Mouse (Mus musculus): Measurements from ENCODE around the gene Ptprcap. TPM values are rescaled to one million over a fixed set of nuclear protein-coding genes. Genes with fewer than 3 reads are reported as not detected.

Gene Ptprcap
- polyA plus RNA-seq, 1 experiment from 2014 or later: 13.5 TPM

DNA sequence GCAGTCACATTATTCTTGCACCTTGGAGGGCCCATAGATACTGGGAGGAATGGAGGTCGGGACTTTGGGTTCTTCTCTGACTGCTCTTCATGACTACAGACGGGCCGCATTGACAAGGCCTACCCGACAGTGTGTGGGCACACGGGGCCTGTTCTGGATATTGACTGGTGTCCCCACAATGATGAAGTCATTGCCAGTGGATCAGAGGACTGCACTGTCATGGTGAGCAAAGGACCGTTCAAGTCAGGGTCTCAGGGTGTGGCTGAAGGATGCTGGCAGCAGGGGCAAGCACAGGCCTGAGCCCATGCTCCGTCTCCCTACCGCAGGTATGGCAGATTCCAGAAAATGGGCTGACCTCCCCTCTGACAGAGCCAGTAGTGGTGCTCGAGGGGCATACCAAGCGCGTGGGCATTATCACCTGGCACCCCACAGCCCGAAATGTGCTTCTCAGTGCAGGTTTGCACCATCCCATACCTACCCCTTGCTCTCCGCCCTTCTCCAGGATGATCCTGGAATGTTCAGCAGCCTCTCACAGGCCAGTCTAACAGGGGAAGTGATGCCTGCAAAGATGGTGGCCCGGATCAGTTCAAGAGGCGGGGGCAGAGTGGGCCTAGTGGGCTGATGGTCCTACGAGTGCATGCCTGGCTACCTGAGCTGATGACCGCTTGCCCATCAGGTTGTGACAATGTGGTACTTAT is 3.5 kb upstream of the Ptprcap start:
- H3K9me3 ChIP-seq: no peaks in the 10 kb centered on the region
- no peak for ATAC-seq (ENCODE audit: borderline replicate concordance, extremely low read depth, low FRiP score, low TSS enrichment)
- peaks cover 16% of the 10 kb centered on the region for H3K4me1 ChIP-seq
- no peaks in the 10 kb centered on the region for H3K27me3 ChIP-seq
- H3K36me3 ChIP-seq: peaks cover 14% of the 10 kb centered on the region
- peak overlapping the region; percentile 82 for H3K4me2 ChIP-seq
- no peak overlapping the region for H3K9ac ChIP-seq
- no peak overlapping the region for H3K4me3 ChIP-seq
- 93% methylated on average over 17 of the region's 17 CpGs for WGBS
- no peak overlapping the region for H3K27ac ChIP-seq

DNA sequence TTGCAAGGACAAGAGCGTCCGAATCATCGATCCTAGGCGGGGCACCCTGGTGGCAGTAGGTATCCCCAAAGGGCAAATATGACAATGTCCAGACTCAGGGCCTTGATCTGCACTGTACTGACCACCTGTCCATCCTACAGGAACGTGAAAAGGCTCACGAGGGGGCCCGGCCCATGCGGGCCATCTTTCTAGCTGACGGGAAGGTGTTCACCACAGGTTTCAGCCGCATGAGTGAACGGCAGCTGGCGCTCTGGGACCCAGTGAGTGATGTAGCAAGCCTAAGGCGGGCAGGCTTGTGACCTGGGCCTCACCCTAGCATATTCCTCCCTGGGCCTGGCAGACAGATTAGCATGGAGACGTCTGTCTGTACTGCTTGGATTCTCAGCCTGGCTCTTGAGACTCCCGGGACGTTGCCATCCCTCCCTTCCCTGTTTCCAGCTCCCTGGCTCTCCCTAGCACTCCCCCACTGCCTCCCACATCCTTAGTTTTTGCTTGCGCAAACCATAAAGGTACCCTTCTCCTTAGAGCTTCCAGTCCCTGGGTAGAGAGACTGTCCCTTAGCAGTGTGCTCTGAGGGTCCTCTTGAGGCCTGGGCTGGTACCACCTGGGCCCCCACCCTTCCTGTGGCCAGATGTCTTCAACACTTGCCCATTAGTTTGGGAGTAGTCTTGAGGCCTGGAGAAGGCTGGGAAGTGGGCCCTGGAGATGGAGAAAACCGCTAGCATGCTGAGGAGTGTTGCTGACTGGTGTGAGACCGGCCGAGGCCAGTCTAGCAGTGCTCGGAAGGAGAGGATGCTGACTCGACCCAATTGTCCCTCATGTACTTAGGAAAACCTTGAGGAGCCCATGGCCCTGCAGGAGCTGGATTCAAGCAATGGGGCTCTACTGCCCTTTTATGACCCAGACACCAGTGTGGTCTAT is 2.6 kb upstream of the Ptprcap start:
- Histone ChIP-seq H3K4me1 (peaks cover 16% of the 10 kb centered on the region), H3K4me2 (no peak overlapping the region), H3K9me3 (no peaks in the 10 kb centered on the region), H3K9ac (no peak overlapping the region), H3K27ac (no peak overlapping the region), H3K36me3 (peaks cover 14% of the 10 kb centered on the region), H3K4me3 (no peak overlapping the region), H3K27me3 (no peaks in the 10 kb centered on the region)
- no peak for ATAC-seq (ENCODE audit: borderline replicate concordance, extremely low read depth, low FRiP score, low TSS enrichment)
- 81% methylated on average over 22 of the region's 22 CpGs for WGBS

DNA sequence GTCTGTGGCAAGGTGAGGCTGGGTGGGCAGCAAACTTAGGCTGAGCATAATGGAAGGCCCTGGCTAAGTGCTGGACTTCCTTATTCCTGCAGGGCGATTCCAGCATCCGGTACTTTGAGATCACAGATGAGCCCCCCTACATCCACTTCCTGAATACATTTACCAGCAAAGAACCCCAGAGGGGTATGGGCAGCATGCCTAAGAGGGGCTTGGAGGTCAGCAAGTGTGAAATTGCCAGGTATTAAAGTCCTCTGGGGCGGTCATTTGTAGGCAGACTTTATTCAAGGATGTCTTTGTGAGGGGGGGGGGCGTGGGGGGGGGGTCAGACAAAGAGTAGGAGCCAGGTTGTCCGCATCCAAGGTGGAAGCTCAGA is 1.9 kb upstream of the Ptprcap start:
- Histone ChIP-seq H3K9ac (no peak overlapping the region), H3K36me3 (peaks cover 14% of the 10 kb centered on the region), H3K9me3 (no peaks in the 10 kb centered on the region), H3K27ac (no peak overlapping the region), H3K4me3 (no peak overlapping the region), H3K4me2 (no peak overlapping the region), H3K4me1 (peaks cover 16% of the 10 kb centered on the region), H3K27me3 (no peaks in the 10 kb centered on the region)
- WGBS: 79% methylated on average over 5 of the region's 5 CpGs
- no peak for ATAC-seq (ENCODE audit: borderline replicate concordance, extremely low read depth, low FRiP score, low TSS enrichment)

- H3K36me3 ChIP-seq: peaks cover 18% of the 10 kb centered on the region
- H3K9me3 ChIP-seq: no peaks in the 10 kb centered on the region
- no peak overlapping the region for H3K4me3 ChIP-seq
- no peak overlapping the region for H3K9ac ChIP-seq
- no peaks in the 10 kb centered on the region for H3K27me3 ChIP-seq
- WGBS: 89% methylated on average over 5 of the region's 5 CpGs
- no peak for ATAC-seq (ENCODE audit: borderline replicate concordance, extremely low read depth, low FRiP score, low TSS enrichment)
- H3K4me2 ChIP-seq: no peak overlapping the region
- peaks cover 16% of the 10 kb centered on the region for H3K4me1 ChIP-seq
- H3K27ac ChIP-seq: no peak overlapping the region
These were observed 1.5 kb upstream of the Ptprcap start for GRCm38 (mm10) chr19:4151898-4152297.

- Histone ChIP-seq H3K4me2 (no peak overlapping the region), H3K9me3 (no peaks in the 10 kb centered on the region), H3K4me1 (peaks cover 16% of the 10 kb centered on the region), H3K27me3 (no peaks in the 10 kb centered on the region), H3K4me3 (no peak overlapping the region), H3K9ac (no peak overlapping the region), H3K27ac (no peak overlapping the region), H3K36me3 (peaks cover 25% of the 10 kb centered on the region)
- WGBS: 82% methylated on average over 8 of the region's 8 CpGs
- ATAC-seq (ENCODE audit: borderline replicate concordance, extremely low read depth, low FRiP score, low TSS enrichment): no peak
These were observed 766 bp upstream of the Ptprcap start for GRCm38 (mm10) chr19:4152445-4153231.

GRCm38 (mm10) chr19:4154437-4155222 is 1.2 kb downstream of the Ptprcap start:
- no peak overlapping the region for H3K4me3 ChIP-seq
- H3K4me2 ChIP-seq: no peak overlapping the region
- no peaks in the 10 kb centered on the region for H3K9me3 ChIP-seq
- H3K36me3 ChIP-seq: peaks cover 45% of the 10 kb centered on the region
- ATAC-seq (ENCODE audit: borderline replicate concordance, extremely low read depth, low FRiP score, low TSS enrichment): no peak
- H3K9ac ChIP-seq: no peak overlapping the region
- no peak overlapping the region for H3K27ac ChIP-seq
- WGBS: 71% methylated on average over 13 of the region's 13 CpGs
- H3K4me1 ChIP-seq: peaks cover 2% of the 10 kb centered on the region
- no peaks in the 10 kb centered on the region for H3K27me3 ChIP-seq

DNA sequence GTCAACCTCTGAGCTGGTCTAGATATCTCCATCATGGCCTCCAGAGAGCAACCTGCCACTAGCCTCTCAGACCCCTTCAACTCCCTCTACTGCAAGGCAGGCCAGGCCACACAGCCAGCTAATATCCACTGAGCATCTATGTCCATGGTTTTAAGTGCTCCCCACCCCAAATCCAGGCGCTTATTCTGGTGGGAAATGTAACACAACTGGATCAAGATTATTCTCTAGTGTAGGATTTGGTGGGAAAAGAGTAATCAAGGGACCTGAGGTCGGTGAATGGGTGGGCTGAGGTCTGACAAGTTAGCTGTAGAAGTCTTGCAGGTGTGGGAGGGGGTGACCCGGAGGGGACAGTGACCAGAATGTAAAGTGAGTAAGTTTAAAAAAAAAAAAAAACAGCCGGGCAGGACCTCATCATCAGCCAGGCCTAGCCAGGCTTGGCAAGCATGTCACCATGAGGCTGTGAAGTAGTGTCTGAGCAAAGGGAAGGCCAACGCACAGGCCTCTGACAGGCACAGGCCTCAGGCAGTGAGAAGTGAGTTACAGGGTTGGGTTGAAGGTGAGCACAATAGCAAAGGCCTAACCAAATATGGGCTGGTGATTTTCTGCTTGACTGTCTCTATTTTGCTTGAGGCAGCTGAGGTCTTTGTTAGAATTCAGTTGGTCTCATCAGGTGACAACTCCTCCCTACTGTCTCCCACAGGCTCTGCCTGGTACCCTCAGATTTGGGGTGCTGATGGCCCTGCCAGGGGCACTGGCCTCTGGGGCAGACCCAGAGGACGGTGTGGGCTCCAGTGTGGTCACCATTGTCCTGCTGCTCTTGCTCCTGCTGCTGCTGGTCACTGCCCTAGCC is 2.0 kb downstream of the Ptprcap start:
- Histone ChIP-seq H3K4me1 (no peaks in the 10 kb centered on the region), H3K4me2 (no peak overlapping the region), H3K4me3 (no peak overlapping the region), H3K9ac (no peak overlapping the region), H3K36me3 (peaks cover 50% of the 10 kb centered on the region), H3K27ac (no peak overlapping the region), H3K9me3 (no peaks in the 10 kb centered on the region), H3K27me3 (no peaks in the 10 kb centered on the region)
- ATAC-seq (ENCODE audit: borderline replicate concordance, extremely low read depth, low FRiP score, low TSS enrichment): no peak
- WGBS: 75% methylated on average over 6 of the region's 6 CpGs

- Histone ChIP-seq H3K27me3 (no peaks in the 10 kb centered on the region), H3K4me3 (no peak overlapping the region), H3K9ac (no peak overlapping the region), H3K27ac (no peak overlapping the region), H3K36me3 (peaks cover 53% of the 10 kb centered on the region), H3K4me1 (no peaks in the 10 kb centered on the region), H3K4me2 (no peak overlapping the region), H3K9me3 (no peaks in the 10 kb centered on the region)
- 75% methylated on average over 20 of the region's 20 CpGs for WGBS
- ATAC-seq (ENCODE audit: borderline replicate concordance, extremely low read depth, low FRiP score, low TSS enrichment): no peak
These were observed 2.7 kb downstream of the Ptprcap start for GRCm38 (mm10) chr19:4156073-4156579.

DNA sequence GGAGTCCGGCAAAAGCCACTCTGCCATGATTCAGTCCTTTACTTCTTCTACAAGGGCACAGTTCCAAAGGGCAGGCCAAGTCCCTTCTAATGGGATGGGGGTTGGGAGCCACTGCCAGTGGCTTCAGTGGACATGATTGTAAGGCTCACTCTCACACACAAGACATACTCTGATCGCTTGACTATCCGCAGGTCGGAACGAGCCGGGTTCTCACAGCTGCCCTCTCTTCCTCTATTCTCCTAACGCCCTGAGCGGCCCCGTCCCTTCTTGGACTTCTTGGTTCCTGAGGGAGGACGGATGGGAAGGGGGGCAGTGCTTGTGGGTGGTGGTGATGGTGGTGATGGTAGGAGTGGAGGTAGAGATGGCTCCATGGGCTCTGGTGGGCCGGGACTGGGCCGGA is 3.4 kb downstream of the Ptprcap start:
- H3K9me3 ChIP-seq: no peaks in the 10 kb centered on the region
- H3K27me3 ChIP-seq: no peaks in the 10 kb centered on the region
- ATAC-seq (ENCODE audit: borderline replicate concordance, extremely low read depth, low FRiP score, low TSS enrichment): no peak
- no peak overlapping the region for H3K4me3 ChIP-seq
- peaks cover 1% of the 10 kb centered on the region; the same call in 1 of the 2 replicates for H3K4me1 ChIP-seq
- no peak overlapping the region for H3K9ac ChIP-seq
- H3K27ac ChIP-seq: no peak overlapping the region
- H3K4me2 ChIP-seq: no peak overlapping the region
- 86% methylated on average over 12 of the region's 12 CpGs for WGBS
- H3K36me3 ChIP-seq: peaks cover 56% of the 10 kb centered on the region

- no peaks in the 10 kb centered on the region for H3K9me3 ChIP-seq
- peaks cover 50% of the 10 kb centered on the region for H3K36me3 ChIP-seq
- no peak overlapping the region for H3K4me2 ChIP-seq
- ATAC-seq (ENCODE audit: borderline replicate concordance, extremely low read depth, low FRiP score, low TSS enrichment): no peak
- H3K27ac ChIP-seq: no peak overlapping the region
- H3K4me3 ChIP-seq: no peak overlapping the region
- H3K27me3 ChIP-seq: no peaks in the 10 kb centered on the region
- no peak overlapping the region for H3K9ac ChIP-seq
- whole genome bisulfite sequencing: 94% methylated on average over 8 of the region's 8 CpGs
- peaks cover 18% of the 10 kb centered on the region for H3K4me1 ChIP-seq
These were observed 5.6 kb downstream of the Ptprcap start for GRCm38 (mm10) chr19:4159049-4159448.

All from lung, embryonic 15.5 days (tissue).